Mouse (Mus musculus) gonadal fat pad, adult 2 months (tissue): Measurements from ENCODE around the gene Vps51. TPM values are rescaled to one million over a fixed set of nuclear protein-coding genes. Genes with fewer than 3 reads are reported as not detected.

Experiments used
- DNase-seq: peaks from one replicate; pipeline ENCODE4 v3.0.0-alpha.2; 2012; ENCODE audit warnings: low read depth
- polyA plus RNA-seq: library from polyadenylated mRNA; depleted of rRNA; stranded (reverse); fragments of >200 nt; gene quantifications from 2 replicates; pipeline ENCODE4 v1.2.3, GENCODE M21; 2012; rRNA removed

Vps51 gene
- polyA plus RNA-seq, result 56.9 and 64.6 TPM in 2 replicates

GRCm38 (mm10) chr19:6076564-6077393 lies at the start of gene Vps51:
Gene Vps51 (minus strand): TSS chr19:6077231.
- no peak for DNase-seq

GRCm38 (mm10) chr19:6126289-6126688 lies 49.3 kb upstream of the Vps51 start:
- no peak for DNase-seq

- no peak for DNase-seq
Measured at GRCm38 (mm10) chr19:6124898-6125297, 47.9 kb upstream of the Vps51 start.

- no peak for DNase-seq
Measured at GRCm38 (mm10) chr19:6123330-6123729, 46.3 kb upstream of the Vps51 start.

GRCm38 (mm10) chr19:6121761-6122160 lies 44.7 kb upstream of the Vps51 start:
- no peak for DNase-seq

- DNase-seq, result no peak
Measured at GRCm38 (mm10) chr19:6118677-6119185, 41.7 kb upstream of the Vps51 start.

- peak; percentile 82 for DNase-seq
Measured at GRCm38 (mm10) chr19:6117986-6118676, 41.1 kb upstream of the Vps51 start, which contains the start of gene Sac3d1. Gene Sac3d1 (minus strand): TSS chr19:6118650.

- DNase-seq, result no peak
Measured at GRCm38 (mm10) chr19:6117346-6117985, 40.4 kb upstream of the Vps51 start.

- no peak for DNase-seq
Measured at GRCm38 (mm10) chr19:6116113-6116850, 39.3 kb upstream of the Vps51 start.

GRCm38 (mm10) chr19:6113116-6113515 lies 36.1 kb upstream of the Vps51 start:
- no peak for DNase-seq

- DNase-seq, result no peak
Measured at GRCm38 (mm10) chr19:6105586-6105985, 28.6 kb upstream of the Vps51 start, which contains the start of gene Naaladl1. Gene Naaladl1 (plus strand): TSS chr19:6105782.

- DNase-seq, result no peak
Measured at GRCm38 (mm10) chr19:6104476-6104875, 27.4 kb upstream of the Vps51 start.

GRCm38 (mm10) chr19:6102169-6102853 lies 25.3 kb upstream of the Vps51 start:
- no peak for DNase-seq

- no peak for DNase-seq
Measured at GRCm38 (mm10) chr19:6101186-6101585, 24.2 kb upstream of the Vps51 start.

- DNase-seq, result no peak
Measured at GRCm38 (mm10) chr19:6097847-6098246, 20.8 kb upstream of the Vps51 start.

- DNase-seq, result no peak
Measured at GRCm38 (mm10) chr19:6094119-6094518, 17.1 kb upstream of the Vps51 start, which contains the start of gene AC131692.1. Gene AC131692.1 (plus strand): TSS chr19:6094419.

GRCm38 (mm10) chr19:6088841-6089240 lies 11.8 kb upstream of the Vps51 start:
- DNase-seq, result no peak

GRCm38 (mm10) chr19:6085417-6085879 lies 8.4 kb upstream of the Vps51 start:
- DNase-seq, result no peak

GRCm38 (mm10) chr19:6084478-6085248 lies 7.6 kb upstream of the Vps51 start, which contains the start of the genes Zfpl1 and Cdca5:
Gene Zfpl1 (minus strand): TSS chr19:6084956.
Gene Cdca5 (plus strand): TSS chr19:6084983.
- DNase-seq, result no peak

GRCm38 (mm10) chr19:6082156-6082555 lies 5.1 kb upstream of the Vps51 start, which contains the start of gene Gm28374:
Gene Gm28374 (minus strand): TSS chr19:6082256.
- no peak for DNase-seq
